Mouse (Mus musculus) right cerebral cortex, adult 18-20 months (tissue): Measurements from ENCODE around the gene Tespa1.
"Not testable (repeated sequence)": the region's sequence is repeated elsewhere in the genome, so short reads cannot be mapped to it uniquely, and the experiment has no call there.

Experiments
- DNase-seq: peaks from one replicate; pipeline ENCODE4 v3.0.0; 2022; ENCODE audit warnings: mixed read lengths

The Tespa1 gene

DNA sequence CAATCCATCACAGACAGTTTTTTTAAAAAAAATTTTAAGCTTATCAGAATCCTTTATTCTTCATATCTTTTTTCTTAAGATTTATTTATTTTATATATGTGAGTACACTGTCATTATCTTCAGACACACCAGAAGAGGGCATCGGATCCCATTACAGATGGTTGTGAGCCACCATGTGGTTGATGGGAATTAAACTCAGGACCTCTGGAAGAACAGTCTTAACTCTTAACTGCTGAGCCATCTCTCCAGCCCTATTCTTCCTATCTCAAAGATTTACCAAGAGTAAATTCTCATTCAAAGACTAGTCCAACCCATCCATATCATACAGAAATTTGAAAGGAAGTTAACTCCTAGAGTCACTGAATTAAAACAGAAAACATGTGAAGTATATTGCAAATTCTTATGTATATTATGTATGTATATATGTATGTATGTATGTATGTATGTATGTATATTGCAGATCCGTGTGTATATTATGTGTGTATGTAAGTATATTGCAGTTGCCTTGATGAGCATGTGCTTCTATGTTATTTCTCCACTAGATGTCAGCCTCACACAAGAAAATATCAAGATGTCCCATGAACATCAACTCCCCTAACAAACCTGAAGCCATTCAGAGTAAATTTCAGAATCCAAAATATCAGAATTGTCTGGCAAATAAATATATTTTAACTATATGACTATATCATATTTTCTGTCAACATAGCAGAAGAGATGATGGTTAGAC lies 40.9 kb downstream of the Tespa1 start:
- DNase-seq, result no peak

DNA sequence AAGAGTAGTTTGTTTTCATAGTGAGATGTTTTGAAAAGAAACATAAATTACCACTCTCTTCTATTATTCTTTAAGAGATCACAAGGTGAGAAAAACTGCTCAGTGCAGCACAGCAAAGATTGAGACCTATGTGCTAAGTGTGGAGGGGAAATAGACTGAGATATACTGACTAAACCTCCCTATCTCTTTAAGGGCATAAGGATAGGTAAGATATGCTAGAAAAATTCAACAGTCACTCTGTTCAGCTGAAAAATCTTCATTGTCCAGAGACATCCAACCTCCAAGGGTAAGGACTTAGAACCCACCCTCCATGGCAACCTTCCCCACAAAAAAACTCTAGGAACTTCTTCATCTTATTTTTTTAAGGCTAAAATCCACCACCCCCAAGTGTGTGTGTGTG lies 42.1 kb downstream of the Tespa1 start:
- no peak for DNase-seq

DNA sequence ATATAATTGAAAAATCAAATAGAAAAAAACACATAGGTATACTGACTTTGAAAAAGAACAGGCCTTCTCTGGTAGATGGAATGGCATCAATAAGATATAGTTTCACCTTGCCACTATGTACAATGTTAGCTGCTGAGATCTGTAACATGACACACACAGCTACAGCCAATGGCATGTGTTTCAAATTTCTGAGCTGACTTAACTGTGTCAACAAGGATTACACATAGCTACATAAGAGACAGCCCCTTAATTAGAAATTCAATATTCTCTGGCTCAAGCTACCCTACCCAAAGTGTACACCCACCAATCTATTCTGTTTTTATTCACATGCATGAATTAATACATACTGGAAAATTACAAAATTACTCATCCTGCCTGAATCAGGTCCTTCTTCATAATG lies 45.7 kb downstream of the Tespa1 start:
- no peak for DNase-seq

DNA sequence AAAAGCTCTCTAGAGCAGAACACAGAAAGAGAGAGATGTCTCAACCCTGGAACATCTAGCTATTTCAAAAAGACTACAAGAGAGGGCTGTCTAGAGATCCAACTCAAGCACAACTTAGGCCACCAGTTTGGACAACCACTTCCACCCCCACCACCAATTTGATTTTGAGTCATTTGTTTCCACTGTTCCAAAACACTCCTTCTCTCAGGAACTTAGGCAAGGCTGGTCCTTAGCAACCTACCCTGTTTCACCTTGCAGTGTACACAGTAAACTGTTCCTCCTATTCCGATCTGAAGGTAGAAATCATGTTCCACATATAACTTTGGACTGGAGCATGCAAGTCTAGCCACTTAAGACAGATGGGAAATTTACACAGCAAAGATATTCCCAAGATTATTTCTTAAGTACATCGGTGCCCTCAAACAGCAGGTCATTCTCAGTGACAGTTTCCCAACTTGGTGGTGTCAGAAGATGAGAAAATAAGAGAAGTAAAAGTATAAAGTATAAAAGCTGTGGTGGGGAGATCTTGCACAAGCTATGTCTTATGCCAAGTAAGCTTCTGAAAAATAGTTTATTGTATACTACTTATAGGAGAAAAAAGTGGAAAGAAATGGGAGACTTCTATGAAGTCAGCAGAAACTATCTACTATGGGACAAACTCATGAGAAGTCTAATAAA lies 47.5 kb downstream of the Tespa1 start:
- DNase-seq, result no peak

DNA sequence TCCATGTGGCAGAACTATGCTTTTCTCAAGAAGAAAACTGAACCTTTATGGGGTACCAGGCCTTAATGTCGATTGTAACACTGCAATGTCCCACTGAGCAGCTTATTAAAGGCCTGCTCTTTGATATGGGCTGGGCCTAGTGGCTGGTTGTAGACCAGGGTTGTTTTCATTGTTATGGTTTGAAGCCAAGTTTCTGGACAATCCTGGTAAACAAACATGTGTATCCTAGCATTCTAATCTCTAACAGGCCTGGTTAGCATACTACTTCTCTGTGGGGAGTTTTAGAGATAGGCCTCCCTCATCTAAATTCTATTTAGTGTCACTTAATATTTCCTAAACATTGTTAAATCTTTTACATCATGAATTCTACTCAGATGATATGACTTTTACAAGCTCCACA lies 49.0 kb downstream of the Tespa1 start:
- no peak for DNase-seq

DNA sequence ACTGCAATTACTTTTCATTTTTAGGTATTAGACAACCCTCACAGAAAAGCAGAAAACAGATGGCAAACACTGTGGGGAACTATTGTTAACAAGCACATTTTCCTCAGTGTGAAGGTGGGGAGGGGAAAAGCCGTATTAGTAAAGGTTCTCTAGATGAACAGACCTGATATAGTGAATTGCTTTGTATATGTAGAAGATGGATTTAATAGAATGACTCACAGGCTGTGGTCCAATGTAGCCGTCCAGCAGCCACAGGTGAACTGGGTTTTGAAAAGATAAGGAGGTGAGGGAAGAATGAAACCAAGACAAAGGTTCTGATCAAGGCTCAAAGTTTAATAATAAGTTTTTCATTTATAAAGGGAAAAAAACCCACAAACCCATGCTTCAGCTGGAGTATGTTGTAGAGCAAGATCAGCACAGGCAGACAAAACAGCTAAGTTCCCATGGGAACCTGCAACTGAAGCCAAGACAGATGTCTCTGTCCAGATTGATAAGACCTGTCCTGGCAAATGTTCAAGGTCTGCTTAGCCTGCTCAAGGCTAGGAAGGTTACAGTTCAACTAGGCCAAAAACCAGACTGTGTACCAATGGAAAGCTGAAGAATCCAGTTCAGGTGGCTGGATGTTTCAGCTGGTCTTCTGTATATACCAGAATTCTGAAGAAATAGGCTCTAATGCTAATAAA lies 50.0 kb downstream of the Tespa1 start:
- DNase-seq, result no peak

DNA sequence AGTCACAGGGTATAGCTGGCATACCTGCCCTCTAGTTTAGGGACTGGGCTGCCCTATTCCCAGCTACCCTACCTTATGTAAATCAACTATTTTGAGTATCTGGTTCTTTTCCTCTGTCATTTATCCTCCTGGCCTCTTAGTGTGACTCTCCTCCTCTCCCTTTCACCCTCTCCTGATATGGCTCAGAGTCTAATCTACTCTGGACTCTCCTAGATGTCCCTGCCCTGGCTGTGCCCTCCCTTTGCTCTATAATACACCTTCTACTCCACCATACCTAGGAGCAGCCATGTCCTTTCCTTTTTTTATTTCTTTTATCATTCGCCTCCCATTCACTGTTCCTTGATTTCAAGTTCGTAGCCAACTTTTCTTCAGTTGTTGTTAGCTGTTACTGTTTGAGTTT lies 52.5 kb downstream of the Tespa1 start:
- no peak for DNase-seq

DNA sequence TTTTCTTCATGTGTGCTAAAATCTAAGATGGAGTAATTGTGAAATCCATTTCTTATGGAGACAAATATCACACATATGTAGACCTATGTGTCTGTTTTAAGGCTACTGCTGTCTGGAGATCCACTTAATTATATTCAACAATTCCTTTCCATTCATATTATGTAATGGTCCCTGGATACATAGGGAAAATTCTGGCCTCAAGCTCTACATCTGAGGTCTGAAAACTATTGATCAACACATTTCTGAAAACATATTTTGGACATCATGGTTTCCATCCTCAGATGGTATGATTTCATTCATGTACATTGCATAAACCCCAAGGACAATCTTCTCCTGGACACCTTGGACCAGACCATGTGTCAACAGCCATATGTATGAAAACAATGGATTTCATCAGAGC lies 71.6 kb downstream of the Tespa1 start, which contains the start of gene Vmn2r84:
TSS of gene Vmn2r84 (minus strand) at position 101 of the 400 bp plus-strand sequence.
- no peak for DNase-seq

DNA sequence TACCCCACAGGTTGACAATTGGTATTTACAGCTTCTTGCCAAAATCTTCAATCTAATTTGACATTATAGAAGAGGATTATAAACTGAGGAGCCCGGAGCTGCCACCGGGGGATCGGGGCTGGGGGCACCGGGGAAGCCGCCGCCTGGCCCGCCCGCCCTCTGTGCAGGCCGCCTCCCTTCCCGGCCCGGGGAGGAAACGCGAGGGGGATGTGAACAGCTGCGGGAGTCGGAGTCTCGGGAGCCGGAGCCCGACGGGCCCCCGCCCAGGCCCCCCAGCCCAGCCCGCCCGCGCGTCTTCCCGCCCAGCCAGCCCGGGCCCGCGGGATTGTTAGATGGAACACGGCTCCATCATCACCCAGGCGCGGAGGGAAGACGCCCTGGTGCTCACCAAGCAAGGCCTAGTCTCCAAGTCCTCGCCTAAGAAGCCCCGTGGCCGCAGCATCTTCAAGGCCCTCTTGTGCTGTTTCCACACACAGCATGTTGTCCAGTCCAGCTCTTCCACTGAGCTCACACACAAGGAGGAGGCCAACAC lies 89.6 kb downstream of the Tespa1 start:
- not testable (repeated sequence) for DNase-seq
